Mouse (Mus musculus) megakaryocyte, embryonic 14.5 days (primary cell): Measurements from ENCODE around the gene B230118H07Rik. TPM values are rescaled to one million over a fixed set of nuclear protein-coding genes. Genes with fewer than 3 reads are reported as not detected.

Source experiments
- H3K27me3 ChIP-seq: replicated peaks from 2 replicates; pipeline ENCODE3; 2012; ENCODE audit warnings: inconsistent platforms
- H3K36me3 ChIP-seq: replicated peaks from 2 replicates; pipeline ENCODE3; 2012; ENCODE audit warnings: low read length, inconsistent platforms, mixed read lengths
- H3K4me1 ChIP-seq: 2 replicates; pipeline ENCODE4 v1.6.1; 2012; ENCODE audit warnings: inconsistent platforms
- H3K4me3 ChIP-seq: replicated peaks from 2 replicates; pipeline ENCODE3; 2012; ENCODE audit warnings: moderate library complexity, mild to moderate bottlenecking, inconsistent platforms
- H3K9me3 ChIP-seq: 2 replicates; pipeline ENCODE4 v1.6.1; 2012; ENCODE audit warnings: inconsistent platforms
- FLI1 ChIP-seq: IDR thresholded peaks from 2 replicates; pipeline ENCODE4 v1.6.1; 2012; ENCODE audit warnings: low read length, inconsistent platforms, mixed read lengths
- GATA1 ChIP-seq: IDR thresholded peaks from 3 replicates; pipeline ENCODE4 v1.6.1; 2012; ENCODE audit warnings: mixed read lengths, low read length, inconsistent platforms, borderline replicate concordance
- polyA plus RNA-seq: library from polyadenylated mRNA; stranded (reverse); fragments of >175 nt; gene quantifications from 2 replicates; pipeline ENCODE4 v1.2.3, GENCODE M21; 2012; ENCODE audit warnings: low replicate concordance; ENCODE audit not compliant: insufficient read depth

The B230118H07Rik gene
- polyA plus RNA-seq: 3.8 TPM in 1 of 2 replicates, not detected in the other

DNA sequence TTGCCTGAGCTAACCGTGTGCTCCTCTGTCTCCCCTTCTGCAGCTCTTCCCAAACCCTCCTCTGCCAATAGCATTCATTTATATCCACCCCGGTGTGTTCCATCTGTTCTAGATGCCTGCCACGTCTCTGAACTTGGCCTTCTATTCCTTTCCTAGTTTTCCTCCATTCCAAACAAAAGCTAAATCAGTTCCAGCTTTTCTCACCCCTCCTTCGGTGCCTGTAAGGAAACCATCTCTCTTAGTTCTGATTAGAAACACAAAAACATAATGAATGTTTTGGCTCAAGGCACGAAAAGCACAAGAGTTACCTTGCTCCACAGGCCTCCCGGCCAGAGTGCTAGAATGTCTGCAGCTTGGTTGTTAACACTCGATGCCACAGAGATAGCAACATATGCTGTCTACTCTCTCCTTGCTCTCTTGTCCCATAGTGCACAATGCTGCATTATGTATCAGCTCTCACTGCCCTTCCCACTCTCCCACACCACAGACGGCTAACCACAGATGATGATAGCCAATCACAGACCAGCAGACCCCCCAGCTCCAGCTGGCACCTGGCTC is at the start of gene B230118H07Rik, which contains the start of gene Rag1:
Gene B230118H07Rik, minus strand, starts transcription at position 419 of the 558 bp plus-strand sequence.
Gene Rag1, minus strand, starts transcription at position 388 of the 558 bp plus-strand sequence.
- no peak for TF ChIP-seq FLI1
- no peak for TF ChIP-seq GATA1
- no peaks in the 10 kb centered on the region for H3K36me3 ChIP-seq
- no peaks in the 10 kb centered on the region for H3K9me3 ChIP-seq
- peak within 1 kb of the TSS; percentile 71 for H3K4me3 ChIP-seq
- H3K4me1 ChIP-seq: peaks cover 19% of the 10 kb centered on the region
- H3K27me3 ChIP-seq: peaks cover 12% of the 10 kb centered on the region

GRCm38 (mm10) chr2:101695584-101695983 is 46.3 kb upstream of the B230118H07Rik start:
- Histone ChIP-seq H3K4me1 (peaks cover 39% of the 10 kb centered on the region), H3K27me3 (no peaks in the 10 kb centered on the region), H3K9me3 (no peaks in the 10 kb centered on the region), H3K36me3 (peaks cover 83% of the 10 kb centered on the region), H3K4me3 (no peak overlapping the region)
- TF ChIP-seq FLI1: no peak
- no peak for TF ChIP-seq GATA1

GRCm38 (mm10) chr2:101693577-101694215 is 44.4 kb upstream of the B230118H07Rik start:
- no peak overlapping the region for H3K4me3 ChIP-seq
- H3K4me1 ChIP-seq: peaks cover 26% of the 10 kb centered on the region
- TF ChIP-seq FLI1: no peak
- TF ChIP-seq GATA1: no peak
- no peaks in the 10 kb centered on the region for H3K27me3 ChIP-seq
- peaks cover 90% of the 10 kb centered on the region for H3K36me3 ChIP-seq
- no peaks in the 10 kb centered on the region for H3K9me3 ChIP-seq

- Histone ChIP-seq H3K9me3 (no peaks in the 10 kb centered on the region), H3K4me1 (peaks cover 19% of the 10 kb centered on the region), H3K4me3 (no peak overlapping the region), H3K27me3 (no peaks in the 10 kb centered on the region), H3K36me3 (peaks cover 90% of the 10 kb centered on the region)
- TF ChIP-seq FLI1 (no peak), GATA1 (no peak)
Measured at GRCm38 (mm10) chr2:101693043-101693442, 43.7 kb upstream of the B230118H07Rik start.

- TF ChIP-seq GATA1 (no peak), FLI1 (no peak)
- no peaks in the 10 kb centered on the region for H3K27me3 ChIP-seq
- no peaks in the 10 kb centered on the region for H3K9me3 ChIP-seq
- no peak overlapping the region for H3K4me3 ChIP-seq
- peaks cover 90% of the 10 kb centered on the region for H3K36me3 ChIP-seq
- H3K4me1 ChIP-seq: peaks cover 5% of the 10 kb centered on the region
Measured at GRCm38 (mm10) chr2:101690252-101690827, 41.0 kb upstream of the B230118H07Rik start.

DNA sequence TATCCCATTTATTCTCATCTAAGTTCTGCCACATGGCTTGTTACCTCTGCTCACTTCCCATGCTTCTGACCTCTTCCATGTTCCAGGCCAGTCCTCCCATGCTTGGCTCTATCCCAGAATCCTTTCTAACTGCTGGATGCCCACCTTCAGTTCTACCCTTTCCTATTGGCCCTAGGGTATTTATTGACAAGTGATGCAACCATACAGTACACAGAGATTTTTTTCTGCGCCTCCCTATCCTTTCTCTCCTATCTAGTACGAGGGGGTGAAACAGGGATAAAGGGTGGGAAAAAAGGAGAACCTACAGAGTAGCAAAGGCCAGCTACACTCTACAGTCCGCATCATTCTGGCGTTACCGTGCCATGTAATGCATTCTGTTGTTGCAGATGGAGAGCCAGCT is 38.7 kb upstream of the B230118H07Rik start:
- H3K9me3 ChIP-seq: no peaks in the 10 kb centered on the region
- H3K4me3 ChIP-seq: no peak overlapping the region
- no peaks in the 10 kb centered on the region for H3K4me1 ChIP-seq
- TF ChIP-seq GATA1: no peak
- no peak for TF ChIP-seq FLI1
- H3K36me3 ChIP-seq: peaks cover 97% of the 10 kb centered on the region
- no peaks in the 10 kb centered on the region for H3K27me3 ChIP-seq

- no peaks in the 10 kb centered on the region for H3K9me3 ChIP-seq
- no peaks in the 10 kb centered on the region for H3K27me3 ChIP-seq
- H3K36me3 ChIP-seq: peaks cover 79% of the 10 kb centered on the region
- H3K4me3 ChIP-seq: no peak overlapping the region
- H3K4me1 ChIP-seq: peaks cover 25% of the 10 kb centered on the region
- TF ChIP-seq FLI1: no peak
- no peak for TF ChIP-seq GATA1
Measured at GRCm38 (mm10) chr2:101684421-101684820, 35.1 kb upstream of the B230118H07Rik start.

DNA sequence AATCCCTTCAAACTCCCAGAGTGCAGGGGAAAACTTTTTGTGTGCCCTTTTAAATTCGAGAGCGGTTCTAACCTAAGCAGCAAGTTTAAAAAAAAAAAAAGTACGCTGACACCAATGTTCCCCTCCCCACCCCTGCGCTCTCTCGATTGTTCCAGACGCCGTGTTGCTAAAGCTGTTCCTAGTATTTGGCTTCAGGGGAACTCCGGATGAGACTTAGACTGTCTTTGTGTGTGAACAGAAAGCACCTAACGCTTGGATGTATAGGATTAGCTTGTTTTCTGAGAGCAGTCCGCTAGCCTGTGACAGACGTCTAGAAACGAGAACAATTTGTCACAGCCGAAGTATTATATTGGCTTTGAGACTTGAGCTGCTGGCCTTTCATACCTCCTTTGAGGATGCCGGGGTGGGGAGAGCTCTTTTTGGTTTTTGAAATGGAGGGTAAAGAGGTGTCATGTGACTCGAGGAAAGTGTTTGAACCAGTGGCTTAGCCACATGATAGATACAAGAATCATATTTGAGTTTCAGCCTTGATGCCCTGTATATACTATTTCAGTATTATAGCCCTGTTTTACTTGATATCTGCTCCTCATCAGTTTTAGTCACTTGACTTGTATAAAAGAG is 29.9 kb upstream of the B230118H07Rik start:
- peaks cover 29% of the 10 kb centered on the region for H3K36me3 ChIP-seq
- no peaks in the 10 kb centered on the region for H3K9me3 ChIP-seq
- H3K27me3 ChIP-seq: peaks cover 4% of the 10 kb centered on the region
- no peak for TF ChIP-seq FLI1
- TF ChIP-seq GATA1: no peak
- peaks cover 35% of the 10 kb centered on the region for H3K4me1 ChIP-seq
- peak overlapping the region; percentile 96 for H3K4me3 ChIP-seq

- no peak for TF ChIP-seq GATA1
- TF ChIP-seq FLI1: no peak
- Histone ChIP-seq H3K4me3 (peak within 1 kb of the TSS; percentile 96), H3K36me3 (peaks cover 20% of the 10 kb centered on the region)
Measured at GRCm38 (mm10) chr2:101678236-101679021, 29.1 kb upstream of the B230118H07Rik start, which contains the start of gene Traf6. TSS of gene Traf6 (plus strand) at chr2:101678429.

More at GRCm38 (mm10) chr2:101678236-101679021, 29.1 kb upstream of the B230118H07Rik start, which contains the start of gene Traf6:
- Histone ChIP-seq H3K27me3 (peaks cover 6% of the 10 kb centered on the region), H3K9me3 (no peaks in the 10 kb centered on the region), H3K4me1 (peaks cover 35% of the 10 kb centered on the region)
